ENCODE assay signal across 8 mouse cellular contexts in the genomic region with DNA sequence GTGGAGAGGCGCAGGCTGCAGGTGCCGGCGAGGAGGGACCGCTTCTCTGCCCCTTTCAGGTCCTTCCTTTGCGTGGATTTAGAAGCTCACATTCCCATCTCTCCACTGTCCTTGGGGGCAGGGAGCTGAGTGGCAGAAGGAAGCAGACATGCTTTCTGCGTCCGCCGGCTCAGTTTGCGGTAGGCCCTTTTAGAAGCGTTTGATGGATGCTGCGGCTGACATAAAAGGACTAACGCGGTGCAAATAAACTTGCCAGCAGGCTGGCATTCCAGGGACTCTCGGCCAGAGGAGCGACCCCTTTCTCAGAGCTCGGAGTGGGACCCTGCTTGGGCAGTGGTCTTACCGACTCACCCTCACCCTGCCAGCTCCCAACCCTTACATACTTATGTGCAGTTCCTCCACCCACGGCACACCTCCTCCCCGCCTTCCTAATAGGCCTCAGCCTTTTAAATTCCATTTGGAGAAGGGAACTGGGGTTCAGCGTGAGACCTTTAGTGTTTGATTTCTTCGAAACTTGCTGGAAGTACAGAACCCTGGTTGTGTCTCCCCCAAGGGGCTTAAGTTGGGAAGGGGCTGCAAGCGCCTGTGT. TPM values are rescaled to one million over a fixed set of nuclear protein-coding genes. Genes with fewer than 3 reads are reported as not detected.
DNase-seq lines count a peak whose midpoint lies in the region; ATAC-seq lines count a peak whose summit lies in the region.

No protein-coding gene starts in this region.

- 2% methylated on average over 22 of the region's 22 CpGs for WGBS in kidney, embryonic 14.5 days
- 2% methylated on average over 22 of the region's 22 CpGs for WGBS in forebrain, embryonic 13.5 days
- WGBS in limb, embryonic 13.5 days: 3% methylated on average over 22 of the region's 22 CpGs
- WGBS in stomach, embryonic 16.5 days: 4% methylated on average over 22 of the region's 22 CpGs

- no peak for DNase-seq in kidney, adult 8-10 months
- peak; percentile 16 for DNase-seq in MN1 (ENCODE audit: low spot score)
- DNase-seq in gastrocnemius, adult 8-10 months (ENCODE audit: low spot score in 2 of 2): no peak
- no peak for DNase-seq in cerebellum, adult 9-11 months

- no peaks in the 10 kb centered on the region for H3K9me3 ChIP-seq in kidney, embryonic 14.5 days (ENCODE audit: control insufficient read depth, low read length)
- H3K9me3 ChIP-seq in forebrain, embryonic 13.5 days (replicated peaks): no peaks in the 10 kb centered on the region
- no peaks in the 10 kb centered on the region for H3K9me3 ChIP-seq in limb, embryonic 13.5 days
- no peaks in the 10 kb centered on the region for H3K9me3 ChIP-seq in stomach, embryonic 16.5 days (replicated peaks; ENCODE audit: control insufficient read depth, low read length)

- peak overlapping the region; percentile 59 for H3K9ac ChIP-seq in kidney, embryonic 14.5 days (ENCODE audit: low read depth, low read length)
- peak overlapping the region; percentile 82 for H3K9ac ChIP-seq in forebrain, embryonic 13.5 days
- H3K9ac ChIP-seq in limb, embryonic 13.5 days: peak overlapping the region; percentile 76
- peak overlapping the region; percentile 79 for H3K9ac ChIP-seq in stomach, embryonic 16.5 days (ENCODE audit: low read length)

- H3K27me3 ChIP-seq in kidney, embryonic 14.5 days (ENCODE audit: control insufficient read depth, insufficient read depth, low read length): no peaks in the 10 kb centered on the region
- no peaks in the 10 kb centered on the region for H3K27me3 ChIP-seq in forebrain, embryonic 13.5 days
- no peaks in the 10 kb centered on the region for H3K27me3 ChIP-seq in limb, embryonic 13.5 days
- H3K27me3 ChIP-seq in stomach, embryonic 16.5 days (ENCODE audit: control insufficient read depth, insufficient read depth, low read length): no peaks in the 10 kb centered on the region

- H3K4me1 ChIP-seq in kidney, embryonic 14.5 days (ENCODE audit: control insufficient read depth, insufficient read depth, low read length): peaks cover 6% of the 10 kb centered on the region; the same call in 1 of the 2 replicates
- peaks cover 18% of the 10 kb centered on the region for H3K4me1 ChIP-seq in forebrain, embryonic 13.5 days
- H3K4me1 ChIP-seq in limb, embryonic 13.5 days: peaks cover 15% of the 10 kb centered on the region
- H3K4me1 ChIP-seq in stomach, embryonic 16.5 days (ENCODE audit: control insufficient read depth, insufficient read depth, low read length): 0 out of 2 replicates have a peak, but pooled peaks cover 4% of the 10 kb centered on the region

- H3K27ac ChIP-seq in kidney, embryonic 14.5 days (ENCODE audit: low read depth, low read length): peak overlapping the region; percentile 10; the same call in 1 of the 2 replicates
- peak overlapping the region; percentile 71 for H3K27ac ChIP-seq in forebrain, embryonic 13.5 days
- H3K27ac ChIP-seq in limb, embryonic 13.5 days: peak overlapping the region; percentile 69; the same call in 1 of the 2 replicates
- peak overlapping the region; percentile 83 for H3K27ac ChIP-seq in stomach, embryonic 16.5 days (ENCODE audit: low read length)

- ATAC-seq in kidney, embryonic 14.5 days (ENCODE audit: low FRiP score, low TSS enrichment): peak; percentile 14; the same call in 1 of the 2 replicates
- peak; percentile 28 for ATAC-seq in forebrain, embryonic 13.5 days
- ATAC-seq in limb, embryonic 13.5 days (ENCODE audit: low FRiP score, low read depth): no peak
- no peak; the same call in 1 of the 2 replicates for ATAC-seq in stomach, embryonic 16.5 days (ENCODE audit: insufficient read depth, low FRiP score)

- no peaks in the 10 kb centered on the region for H3K36me3 ChIP-seq in kidney, embryonic 14.5 days (ENCODE audit: control insufficient read depth, insufficient read depth, low read length)
- no peaks in the 10 kb centered on the region for H3K36me3 ChIP-seq in forebrain, embryonic 13.5 days (ENCODE audit: poor library complexity, severe bottlenecking)
- H3K36me3 ChIP-seq in limb, embryonic 13.5 days: no peaks in the 10 kb centered on the region
- no peaks in the 10 kb centered on the region for H3K36me3 ChIP-seq in stomach, embryonic 16.5 days (ENCODE audit: control insufficient read depth, insufficient read depth, low read length)

- H3K4me3 ChIP-seq in kidney, embryonic 14.5 days (ENCODE audit: low read length): peak overlapping the region; percentile 51
- peak overlapping the region; percentile 77 for H3K4me3 ChIP-seq in forebrain, embryonic 13.5 days
- H3K4me3 ChIP-seq in limb, embryonic 13.5 days: peak overlapping the region; percentile 77
- peak overlapping the region; percentile 77 for H3K4me3 ChIP-seq in stomach, embryonic 16.5 days (replicated peaks; ENCODE audit: low read length)

- H3K4me2 ChIP-seq in kidney, embryonic 14.5 days (replicated peaks; ENCODE audit: low read depth, low read length): peak overlapping the region; percentile 77
- peak overlapping the region; percentile 83 for H3K4me2 ChIP-seq in forebrain, embryonic 13.5 days
- H3K4me2 ChIP-seq in limb, embryonic 13.5 days (replicated peaks): peak overlapping the region; percentile 88
- H3K4me2 ChIP-seq in stomach, embryonic 16.5 days (ENCODE audit: low read depth, low read length): peak overlapping the region; percentile 83

RNA-seq across cellular contexts. Expression of gene Gnb5, which starts 8.5 kb away (rescaled TPM):
- 22.1 and 27.9 TPM in 2 replicates for polyA plus RNA-seq in kidney, embryonic 14.5 days (2014; fragmentation: Nextera tagmentation; extraction: Ambion mirVana)
- polyA plus RNA-seq in forebrain, embryonic 13.5 days (2015; fragmentation: Nextera tagmentation; extraction: Ambion mirVana): 36.2 and 37.9 TPM in 2 replicates
- polyA plus RNA-seq in limb, embryonic 13.5 days (2015; fragmentation: Nextera tagmentation; extraction: Ambion mirVana): 27.3 and 33.9 TPM in 2 replicates
- polyA plus RNA-seq in stomach, embryonic 16.5 days (2015; fragmentation: Nextera tagmentation; extraction: Ambion mirVana): 21.7 and 22.0 TPM in 2 replicates
- 10 to 100 TPM in 3 of 4 experiments, 1 to 10 TPM in 1; 8.9 to 13.8 (median 12.0) TPM for total RNA-seq in gastrocnemius, adult 8-10 months (2022)

RNA-seq across cellular contexts. Expression of gene Bcl2l10, which starts 32.9 kb away (rescaled TPM):
- polyA plus RNA-seq in kidney, embryonic 14.5 days (2014; fragmentation: Nextera tagmentation; extraction: Ambion mirVana): not detected in 2 replicates
- polyA plus RNA-seq in forebrain, embryonic 13.5 days (2015; fragmentation: Nextera tagmentation; extraction: Ambion mirVana): not detected in 2 replicates
- not detected in 2 replicates for polyA plus RNA-seq in limb, embryonic 13.5 days (2015; fragmentation: Nextera tagmentation; extraction: Ambion mirVana)
- polyA plus RNA-seq in stomach, embryonic 16.5 days (2015; fragmentation: Nextera tagmentation; extraction: Ambion mirVana): not detected in 2 replicates
- total RNA-seq in gastrocnemius, adult 8-10 months (2022): not detected

Comparison
In these comparisons a context has a peak if more than half of its experiments do, and no peak if none do; other contexts are left out.
1. ATAC-seq: peak in kidney, embryonic 14.5 days (single experiment) and forebrain, embryonic 13.5 days (single experiment); none in limb, embryonic 13.5 days (single experiment) and stomach, embryonic 16.5 days (single experiment).
2. H3K27ac ChIP-seq: peak in every context shown above with its lines; median percentile 83 in stomach, embryonic 16.5 days; 71 in forebrain, embryonic 13.5 days; 69 in limb, embryonic 13.5 days; 10 in kidney, embryonic 14.5 days.
3. Peak in every context shown above with its lines, with median percentiles within 50 percentile points of each other: H3K4me2 ChIP-seq, H3K4me3 ChIP-seq and H3K9ac ChIP-seq.